Mouse (Mus musculus): ENCODE results near the gene Nfatc3.

GRCm38 (mm10) chr8:106074236-106074635 lies 15.6 kb downstream of the Nfatc3 start:
- TF ChIP-seq CTCF (IDR thresholded peaks at IDR 0.05; ENCODE audit: low read depth) (no peak), EP300 (IDR thresholded peaks at IDR 0.05; ENCODE audit: low read depth) (no peak)

Data from liver, embryonic 14.5 days (tissue).